Mouse (Mus musculus) CH12.LX (cell line): ENCODE measurements around the gene Prkg1.

Experiments used
- CTCF ChIP-seq, 2 experiments: IDR thresholded peaks in 1 of 2; conservative IDR thresholded peaks in 1 of 2; 2 replicates each; pipeline ENCODE4 v1.5.1; 2011 to 2012; ENCODE audit warnings: low read depth in 2 of 2, low read length in 2 of 2, improper control_type of control experiment in 1 of 2, inconsistent platforms in 1 of 2, mild to moderate bottlenecking in 1 of 2, moderate library complexity in 1 of 2
- EP300 ChIP-seq: IDR thresholded peaks from 2 replicates; pipeline ENCODE4 v1.6.1; 2011; ENCODE audit warnings: low read length, improper control_type of control experiment
- MAFK ChIP-seq: IDR thresholded peaks from 2 replicates; pipeline ENCODE4 v1.6.1; 2011; ENCODE audit warnings: low read length, improper control_type of control experiment; ENCODE audit not compliant: insufficient replicate concordance
- POLR2A ChIP-seq: IDR thresholded peaks from 2 replicates; pipeline ENCODE4 v1.6.1; 2011; ENCODE audit warnings: low read depth, mild to moderate bottlenecking, improper control_type of control experiment, low read length
- TCF12 ChIP-seq: IDR thresholded peaks from 2 replicates; pipeline ENCODE4 v1.6.1; 2014; ENCODE audit warnings: low read depth, mild to moderate bottlenecking, inconsistent platforms, low read length, improper control_type of control experiment

DNA sequence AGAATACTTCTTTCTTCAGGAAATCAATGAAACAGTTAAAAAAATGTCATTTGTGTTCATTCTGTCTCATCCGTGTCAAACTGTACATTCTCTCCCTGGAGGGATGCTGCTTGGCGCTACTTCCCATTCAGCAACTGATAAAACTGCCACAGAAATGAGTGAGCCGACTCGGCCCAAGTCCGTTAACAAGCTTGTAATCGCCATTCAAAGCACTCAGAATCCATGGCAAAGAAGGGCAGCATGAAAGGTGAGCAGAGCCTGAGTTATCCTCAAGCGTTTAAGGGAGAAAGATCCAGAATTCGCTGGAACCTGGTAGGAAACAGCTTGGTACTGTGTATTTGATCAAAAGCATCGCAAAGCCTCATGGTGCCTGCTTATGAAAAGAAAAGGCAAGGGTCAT, 339.6 kb downstream of the Prkg1 start:
- TF ChIP-seq CTCF (conservative IDR thresholded peaks at IDR 0.05 in 1 of 2, IDR thresholded peaks at IDR 0.05 in 1 of 2; ENCODE audit: low read depth in 2 of 2, low read length in 2 of 2) = no peak
- no peak for TF ChIP-seq MAFK
- no peak for TF ChIP-seq POLR2A
- TF ChIP-seq TCF12 = no peak
- no peak for TF ChIP-seq EP300
